Mouse (Mus musculus) midbrain, embryonic 16.5 days (tissue): ENCODE data around the gene Kcnh5. TPM values are rescaled to one million over a fixed set of nuclear protein-coding genes. Genes with fewer than 3 reads are reported as not detected.
A peak's percentile ranks its signal among the peaks of the same experiment; 100 is the strongest.

Source experiments
- ATAC-seq: fragments of 200-750 bp; cut with Nextera tagmentation; 2 replicates; pipeline ENCODE4 v1.8.0; 2017; ENCODE audit warnings: moderate TSS enrichment
- H3K27ac ChIP-seq: fragments of 300-500 bp; sonication (generic); 2 replicates; pipeline ENCODE4 v1.5.1; 2014; ENCODE audit warnings: mild to moderate bottlenecking, low read length, mixed read lengths
- H3K27me3 ChIP-seq: fragments of 300-500 bp; sonication (generic); 2 replicates; pipeline ENCODE4 v1.6.1; 2014; ENCODE audit warnings: low read depth, low read length, mixed read lengths; ENCODE audit not compliant: control insufficient read depth, insufficient read depth
- H3K36me3 ChIP-seq: fragments of 300-500 bp; sonication (generic); 2 replicates; pipeline ENCODE4 v1.6.1; 2014; ENCODE audit warnings: mild to moderate bottlenecking, low read length, moderate library complexity, mixed read lengths; ENCODE audit not compliant: control insufficient read depth, insufficient read depth
- H3K4me1 ChIP-seq: fragments of 300-500 bp; sonication (generic); 2 replicates; pipeline ENCODE4 v1.6.1; 2014; ENCODE audit warnings: mild to moderate bottlenecking, low read length, mixed read lengths; ENCODE audit not compliant: control insufficient read depth, insufficient read depth
- H3K4me2 ChIP-seq: fragments of 300-500 bp; sonication (generic); 2 replicates; pipeline ENCODE4 v1.6.1; 2014; ENCODE audit warnings: mild to moderate bottlenecking, low read length, mixed read lengths
- H3K4me3 ChIP-seq: fragments of 300-500 bp; sonication (generic); 2 replicates; pipeline ENCODE4 v1.5.1; 2014; ENCODE audit warnings: low read depth, mild to moderate bottlenecking, low read length, moderate library complexity, mixed read lengths
- H3K9ac ChIP-seq: fragments of 300-500 bp; sonication (generic); 2 replicates; pipeline ENCODE4 v1.6.1; 2014; ENCODE audit warnings: low read depth, low read length, mixed read lengths
- H3K9me3 ChIP-seq: fragments of 300-500 bp; sonication (generic); replicated peaks from 2 replicates; pipeline ENCODE4 v1.6.1; 2014; ENCODE audit warnings: mild to moderate bottlenecking, low read length, mixed read lengths; ENCODE audit not compliant: control insufficient read depth, poor library complexity, severe bottlenecking
- WGBS: fragments of 180-500 bp; shearing (Covaris S2); extraction: QIAGEN DNeasy Blood & Tissue Kit; methylation state at CpG from one replicate; pipeline ENCODE4 v1.1.7; 2014; 5-methylcytosine and 5-hydroxymethylcytosine counted together
- polyA plus RNA-seq: library from polyadenylated mRNA; unstranded; fragments of >200 nt; fragmentation: Nextera tagmentation; extraction: Ambion mirVana; gene quantifications from 2 replicates; pipeline ENCODE4 v1.2.1, GENCODE M21; 2015

The Kcnh5 gene
- polyA plus RNA-seq, 1 experiment from 2014 or later = 4.1 TPM

DNA sequence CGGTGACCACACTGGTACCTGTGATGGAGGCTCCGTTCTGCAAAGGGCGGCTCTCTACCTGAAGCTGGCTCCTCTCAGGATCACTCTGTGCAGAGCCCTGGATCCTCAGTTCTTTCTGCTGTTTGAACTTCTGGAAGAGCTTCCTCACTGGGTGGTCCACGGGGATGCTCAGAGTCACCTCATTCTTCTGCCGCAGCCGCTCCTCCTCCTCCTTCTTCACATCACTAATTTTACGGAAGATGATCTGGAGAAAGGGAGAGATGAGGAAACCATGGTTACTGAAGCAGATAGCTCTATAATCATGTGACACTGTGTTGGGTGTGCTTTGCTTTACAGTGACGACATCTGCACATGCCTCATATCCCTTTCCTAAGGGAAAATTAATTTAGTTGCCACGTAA, 278.9 kb downstream of the Kcnh5 start:
- 95% methylated on average over 9 of the region's 9 CpGs for WGBS

DNA sequence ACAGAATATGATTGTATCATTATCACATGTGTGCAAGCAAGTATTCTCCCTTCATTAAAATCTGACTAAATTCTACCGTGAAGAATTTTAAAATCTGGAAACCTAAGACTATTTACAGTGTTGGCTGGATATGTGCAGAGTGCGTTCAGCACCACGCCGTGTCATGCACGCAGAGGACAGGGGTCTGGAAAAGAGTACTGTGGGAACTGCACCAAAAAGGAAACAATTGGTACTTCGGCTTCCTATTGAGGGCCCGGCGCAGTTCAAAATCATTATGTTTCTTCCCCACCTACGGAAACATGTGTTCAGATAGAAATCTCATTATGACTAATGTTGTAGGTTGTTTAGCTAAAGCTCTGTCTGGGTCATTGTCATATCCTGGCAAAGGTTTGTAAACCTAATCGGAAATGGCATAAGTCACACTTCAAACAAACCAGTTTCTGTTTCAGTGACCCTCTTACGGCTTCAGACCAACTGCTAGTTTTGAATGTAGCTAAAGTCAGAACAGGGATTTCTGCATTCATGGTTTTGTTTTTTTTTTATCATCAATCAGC, 282.2 kb downstream of the Kcnh5 start:
- Histone ChIP-seq H3K9me3 (no peaks in the 10 kb centered on the region), H3K4me3 (no peak overlapping the region), H3K27me3 (no peaks in the 10 kb centered on the region), H3K4me1 (no peaks in the 10 kb centered on the region), H3K4me2 (no peak overlapping the region), H3K9ac (no peak overlapping the region), H3K36me3 (no peaks in the 10 kb centered on the region), H3K27ac (no peak overlapping the region)
- no peak for ATAC-seq
- WGBS = 90% methylated on average over 11 of the region's 11 CpGs

More for the DNA sequence above, 278.9 kb downstream of the Kcnh5 start:
- H3K4me1 ChIP-seq = no peaks in the 10 kb centered on the region
- no peaks in the 10 kb centered on the region for H3K9me3 ChIP-seq
- no peak overlapping the region for H3K4me3 ChIP-seq
- H3K27me3 ChIP-seq = no peaks in the 10 kb centered on the region
- H3K9ac ChIP-seq = no peak overlapping the region
- no peak overlapping the region for H3K27ac ChIP-seq
- H3K36me3 ChIP-seq = no peaks in the 10 kb centered on the region
- no peak for ATAC-seq
- no peak overlapping the region for H3K4me2 ChIP-seq

DNA sequence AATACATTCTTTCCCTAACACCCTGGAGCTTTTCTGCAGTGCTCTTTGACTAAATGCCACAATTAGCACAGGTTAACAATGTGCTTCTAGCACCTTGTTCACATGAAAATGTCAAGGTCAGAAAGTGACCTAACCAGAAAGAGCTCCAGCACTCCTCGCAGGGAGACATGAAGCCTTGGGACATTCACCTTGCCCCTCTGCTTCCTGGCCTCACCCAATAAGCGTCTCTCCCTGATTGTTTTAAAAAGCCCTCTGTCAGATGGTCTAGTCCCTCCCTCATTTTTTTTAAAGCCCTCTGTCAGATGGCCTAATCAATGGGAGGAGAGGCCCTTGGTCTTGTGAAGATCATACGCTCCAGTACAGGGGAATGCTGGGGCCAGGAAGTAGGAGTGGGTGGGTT, 287.7 kb downstream of the Kcnh5 start:
- WGBS = 67% methylated on average over 3 of the region's 3 CpGs
- Histone ChIP-seq H3K36me3 (no peaks in the 10 kb centered on the region), H3K4me2 (no peak overlapping the region), H3K27me3 (no peaks in the 10 kb centered on the region), H3K9ac (no peak overlapping the region), H3K9me3 (no peaks in the 10 kb centered on the region), H3K4me1 (no peaks in the 10 kb centered on the region), H3K4me3 (no peak overlapping the region), H3K27ac (no peak overlapping the region)
- ATAC-seq = no peak

DNA sequence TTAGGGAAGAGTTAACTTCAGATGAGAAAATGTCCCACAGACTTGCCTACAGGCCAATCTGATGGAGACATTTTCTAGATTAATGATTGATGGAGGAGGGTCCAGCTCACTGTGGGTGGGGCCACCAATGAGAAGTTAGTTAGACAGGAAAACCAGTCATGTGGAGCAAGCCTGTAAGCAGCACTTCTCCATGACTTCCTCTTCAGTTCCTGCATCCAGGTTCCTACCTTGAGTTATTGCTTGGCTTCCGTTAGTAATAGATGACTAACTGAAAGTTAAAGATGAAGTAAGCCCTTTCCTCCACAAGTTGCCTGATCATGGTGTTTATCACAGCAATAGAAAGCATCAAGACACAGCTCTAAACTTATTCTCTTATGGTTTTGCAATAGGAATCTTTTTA, 290.1 kb downstream of the Kcnh5 start:
- no peak overlapping the region for H3K4me3 ChIP-seq
- no peak overlapping the region for H3K9ac ChIP-seq
- WGBS = 92% methylated on average over 1 of the region's 1 CpGs
- no peaks in the 10 kb centered on the region for H3K9me3 ChIP-seq
- H3K4me1 ChIP-seq = no peaks in the 10 kb centered on the region
- no peak for ATAC-seq
- no peaks in the 10 kb centered on the region for H3K36me3 ChIP-seq
- no peak overlapping the region for H3K4me2 ChIP-seq
- H3K27ac ChIP-seq = no peak overlapping the region
- no peaks in the 10 kb centered on the region for H3K27me3 ChIP-seq

DNA sequence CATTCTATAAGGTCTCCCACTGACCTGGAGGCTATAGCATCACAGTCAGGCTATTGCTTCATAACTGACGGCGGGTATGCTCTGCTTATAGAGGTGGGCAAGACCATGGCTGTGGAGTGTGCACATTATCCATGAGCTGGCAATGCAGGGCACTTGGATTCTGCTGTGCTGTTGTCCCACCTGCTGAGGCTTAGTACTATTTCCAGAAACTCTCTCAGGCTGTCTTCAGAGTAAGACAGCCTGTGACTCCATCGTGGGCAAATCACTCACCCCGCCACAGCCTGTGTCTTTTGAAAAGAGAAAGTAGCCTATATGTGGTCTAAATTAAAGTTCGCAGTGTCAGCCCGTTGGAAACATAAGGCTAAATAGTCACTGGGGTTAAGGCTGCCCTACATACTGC, 295.8 kb downstream of the Kcnh5 start:
- H3K27ac ChIP-seq = no peak overlapping the region
- H3K9me3 ChIP-seq = no peaks in the 10 kb centered on the region
- no peaks in the 10 kb centered on the region for H3K36me3 ChIP-seq
- no peak overlapping the region for H3K9ac ChIP-seq
- H3K4me1 ChIP-seq = no peaks in the 10 kb centered on the region
- no peak overlapping the region for H3K4me3 ChIP-seq
- no peaks in the 10 kb centered on the region for H3K27me3 ChIP-seq
- ATAC-seq = no peak
- WGBS = 82% methylated on average over 6 of the region's 6 CpGs
- no peak overlapping the region for H3K4me2 ChIP-seq

DNA sequence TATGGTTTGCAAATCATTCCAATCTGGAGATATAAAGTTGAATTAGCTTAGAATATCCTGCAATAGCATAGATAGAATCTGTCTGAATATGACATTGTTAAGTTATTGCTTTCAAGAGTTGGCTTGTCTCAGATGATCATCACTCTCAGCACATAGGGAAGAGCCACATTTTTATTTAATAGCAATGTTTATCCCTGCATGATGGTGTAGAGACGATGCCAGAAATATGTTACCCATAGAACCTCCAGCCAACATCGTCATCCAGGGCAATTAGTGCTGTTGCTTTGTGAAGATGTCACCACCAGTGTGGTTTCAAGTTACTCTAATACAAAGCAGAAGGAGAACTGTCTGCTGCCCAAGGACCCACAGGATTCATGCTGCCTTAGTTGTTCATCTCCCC, 321.5 kb downstream of the Kcnh5 start:
- no peak overlapping the region for H3K9ac ChIP-seq
- no peaks in the 10 kb centered on the region for H3K9me3 ChIP-seq
- no peak overlapping the region for H3K4me2 ChIP-seq
- H3K4me3 ChIP-seq = no peak overlapping the region
- H3K4me1 ChIP-seq = no peaks in the 10 kb centered on the region
- no peaks in the 10 kb centered on the region for H3K36me3 ChIP-seq
- no peaks in the 10 kb centered on the region for H3K27me3 ChIP-seq
- no peak for ATAC-seq
- 75% methylated on average over 2 of the region's 2 CpGs for WGBS
- no peak overlapping the region for H3K27ac ChIP-seq

DNA sequence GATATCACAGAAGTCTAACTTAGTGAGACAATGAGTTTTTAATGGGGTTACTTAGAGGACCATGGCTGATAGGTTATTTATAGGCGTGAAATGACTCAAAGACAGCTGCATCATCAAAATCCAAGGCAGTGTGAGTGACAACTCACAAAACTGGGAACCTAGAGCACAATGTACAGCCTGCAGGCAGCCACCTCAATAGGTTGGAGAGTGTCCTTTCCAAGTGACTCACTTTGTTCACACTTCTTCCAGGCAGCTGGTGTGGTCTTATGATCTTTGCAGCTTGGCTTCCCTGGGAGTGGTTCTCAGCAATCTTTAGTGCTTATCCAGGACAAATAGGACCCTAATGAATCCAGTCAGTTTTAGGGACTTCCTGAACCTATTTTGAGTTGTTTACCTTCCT, 322.9 kb downstream of the Kcnh5 start:
- H3K36me3 ChIP-seq = no peaks in the 10 kb centered on the region
- no peak overlapping the region for H3K27ac ChIP-seq
- 74% methylated on average over 1 of the region's 1 CpGs for WGBS
- H3K27me3 ChIP-seq = no peaks in the 10 kb centered on the region
- no peak overlapping the region for H3K9ac ChIP-seq
- H3K4me3 ChIP-seq = no peak overlapping the region
- no peak overlapping the region for H3K4me2 ChIP-seq
- H3K9me3 ChIP-seq = no peaks in the 10 kb centered on the region
- no peaks in the 10 kb centered on the region for H3K4me1 ChIP-seq
- ATAC-seq = no peak

DNA sequence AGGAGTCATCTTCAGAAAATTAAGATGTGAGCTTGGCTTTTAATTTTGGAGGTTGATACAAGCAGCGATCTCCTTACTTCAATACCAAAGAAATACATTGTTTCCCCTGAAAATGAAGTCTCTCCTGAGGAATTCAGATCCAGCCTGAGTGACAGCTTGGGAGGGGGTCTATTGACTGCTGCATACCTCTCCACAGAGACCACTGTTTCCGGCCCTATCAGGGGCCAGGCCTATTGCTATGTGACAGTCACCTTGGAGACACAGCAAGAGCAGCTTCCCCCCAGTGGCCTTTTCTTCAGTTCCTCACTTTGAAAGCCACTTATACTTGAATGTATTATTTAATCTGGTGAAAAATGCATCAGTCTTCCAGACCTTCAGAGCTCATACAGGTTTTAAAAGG, 326.8 kb downstream of the Kcnh5 start:
- Histone ChIP-seq H3K36me3 (no peaks in the 10 kb centered on the region), H3K4me1 (no peaks in the 10 kb centered on the region), H3K9ac (no peak overlapping the region), H3K9me3 (no peaks in the 10 kb centered on the region), H3K4me3 (no peak overlapping the region), H3K4me2 (no peak overlapping the region), H3K27me3 (no peaks in the 10 kb centered on the region), H3K27ac (no peak overlapping the region)
- 2% methylated on average over 2 of the region's 2 CpGs for WGBS
- ATAC-seq = peak; percentile 85

DNA sequence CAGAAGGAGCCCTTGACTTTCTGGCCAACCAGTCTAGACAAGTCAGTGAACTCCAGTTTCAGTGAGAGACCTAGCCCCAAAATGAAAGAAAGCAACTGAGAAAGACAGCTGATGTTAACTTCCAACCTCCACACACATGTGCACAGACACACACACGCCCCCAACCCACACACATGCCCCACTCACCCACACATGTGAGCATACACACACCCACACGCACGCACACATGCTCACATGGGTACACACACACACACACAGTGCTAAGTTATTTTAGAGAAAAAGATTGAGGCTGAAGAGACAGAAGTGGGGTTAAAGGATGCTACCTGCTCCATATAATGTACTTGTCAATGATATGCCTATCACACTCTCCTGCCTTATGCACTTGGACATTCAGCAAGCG, 327.2 kb downstream of the Kcnh5 start:
- H3K27me3 ChIP-seq = no peaks in the 10 kb centered on the region
- no peak overlapping the region for H3K4me2 ChIP-seq
- WGBS = 59% methylated on average over 4 of the region's 4 CpGs
- H3K9ac ChIP-seq = no peak overlapping the region
- no peaks in the 10 kb centered on the region for H3K36me3 ChIP-seq
- no peaks in the 10 kb centered on the region for H3K4me1 ChIP-seq
- H3K27ac ChIP-seq = no peak overlapping the region
- no peaks in the 10 kb centered on the region for H3K9me3 ChIP-seq
- no peak overlapping the region for H3K4me3 ChIP-seq
- 0 out of 2 replicates have a peak, but pooled peaks have one; percentile 45 for ATAC-seq
